Mouse (Mus musculus): ENCODE data around the gene Amh. TPM values are rescaled to one million over a fixed set of nuclear protein-coding genes. Genes with fewer than 3 reads are reported as not detected.
A peak's percentile ranks its signal among the peaks of the same experiment; 100 is the strongest.

Gene Amh
- polyA plus RNA-seq, 1 experiment = not detected

GRCm38 (mm10) chr10:80796307-80796848 is 8.7 kb upstream of the Amh start:
- Histone ChIP-seq H3K27ac (replicated peaks; ENCODE audit: low read depth, low read length) (no peak overlapping the region), H3K4me1 (ENCODE audit: control insufficient read depth, insufficient read depth, insufficient read length, low read length) (peaks cover 5% of the 10 kb centered on the region; the same call in 1 of the 2 replicates), H3K4me3 (ENCODE audit: insufficient read depth, low read depth, low read length) (peak overlapping the region; percentile 90; the same call in 1 of the 2 replicates)

- peak overlapping the region; percentile 99 for H3K27ac ChIP-seq (replicated peaks; ENCODE audit: low read depth, low read length)
- peak overlapping the region; percentile 90 for H3K4me3 ChIP-seq (ENCODE audit: insufficient read depth, low read depth, low read length)
- H3K4me1 ChIP-seq (ENCODE audit: control insufficient read depth, insufficient read depth, insufficient read length, low read length) = peaks cover 5% of the 10 kb centered on the region; the same call in 1 of the 2 replicates
Observed at GRCm38 (mm10) chr10:80797186-80798149, 7.6 kb upstream of the Amh start.

- Histone ChIP-seq H3K4me1 (ENCODE audit: control insufficient read depth, insufficient read depth, insufficient read length, low read length) (peaks cover 5% of the 10 kb centered on the region; the same call in 1 of the 2 replicates), H3K4me3 (ENCODE audit: insufficient read depth, low read depth, low read length) (peak within 1 kb of the TSS; percentile 90), H3K27ac (replicated peaks; ENCODE audit: low read depth, low read length) (peak within 1 kb of the TSS; percentile 99)
Observed at GRCm38 (mm10) chr10:80798150-80799006, 6.7 kb upstream of the Amh start, which contains the start of the genes Sf3a2 and Plekhj1. Sf3a2 (plus strand) TSS chr10:80798198. Plekhj1 (minus strand) TSS chr10:80798626.

- Histone ChIP-seq H3K4me3 (ENCODE audit: insufficient read depth, low read depth, low read length) (peak overlapping the region; percentile 77), H3K4me1 (ENCODE audit: control insufficient read depth, insufficient read depth, insufficient read length, low read length) (peaks cover 5% of the 10 kb centered on the region; the same call in 1 of the 2 replicates), H3K27ac (replicated peaks; ENCODE audit: low read depth, low read length) (peak overlapping the region; percentile 78)
Observed at GRCm38 (mm10) chr10:80799070-80799566, 5.9 kb upstream of the Amh start.

- Histone ChIP-seq H3K4me1 (ENCODE audit: control insufficient read depth, insufficient read depth, insufficient read length, low read length) (no peaks in the 10 kb centered on the region; the same call in 1 of the 2 replicates), H3K27ac (replicated peaks; ENCODE audit: low read depth, low read length) (no peak overlapping the region), H3K4me3 (ENCODE audit: insufficient read depth, low read depth, low read length) (no peak overlapping the region)
Observed at GRCm38 (mm10) chr10:80802204-80802912, 2.7 kb upstream of the Amh start.

- Histone ChIP-seq H3K4me1 (ENCODE audit: control insufficient read depth, insufficient read depth, insufficient read length, low read length) (no peaks in the 10 kb centered on the region; the same call in 1 of the 2 replicates), H3K27ac (replicated peaks; ENCODE audit: low read depth, low read length) (no peak overlapping the region), H3K4me3 (ENCODE audit: insufficient read depth, low read depth, low read length) (no peak overlapping the region)
Observed at GRCm38 (mm10) chr10:80802996-80803395, 2.0 kb upstream of the Amh start.

- no peak overlapping the region for H3K4me3 ChIP-seq (ENCODE audit: insufficient read depth, low read depth, low read length)
- no peaks in the 10 kb centered on the region; the same call in 1 of the 2 replicates for H3K4me1 ChIP-seq (ENCODE audit: control insufficient read depth, insufficient read depth, insufficient read length, low read length)
- H3K27ac ChIP-seq (replicated peaks; ENCODE audit: low read depth, low read length) = no peak overlapping the region
Observed at GRCm38 (mm10) chr10:80804340-80804739, 703 bp upstream of the Amh start.

GRCm38 (mm10) chr10:80805322-80805721 is 279 bp downstream of the Amh start:
- Histone ChIP-seq H3K27ac (replicated peaks; ENCODE audit: low read depth, low read length) (no peak overlapping the region), H3K4me3 (ENCODE audit: insufficient read depth, low read depth, low read length) (no peak overlapping the region), H3K4me1 (ENCODE audit: control insufficient read depth, insufficient read depth, insufficient read length, low read length) (no peaks in the 10 kb centered on the region; the same call in 1 of the 2 replicates)

- Histone ChIP-seq H3K27ac (replicated peaks; ENCODE audit: low read depth, low read length) (no peak overlapping the region), H3K4me1 (ENCODE audit: control insufficient read depth, insufficient read depth, insufficient read length, low read length) (no peaks in the 10 kb centered on the region; the same call in 1 of the 2 replicates), H3K4me3 (ENCODE audit: insufficient read depth, low read depth, low read length) (no peak overlapping the region)
Observed at GRCm38 (mm10) chr10:80805925-80806324, 882 bp downstream of the Amh start.

GRCm38 (mm10) chr10:80806341-80807056 is 1.5 kb downstream of the Amh start:
- no peak overlapping the region for H3K27ac ChIP-seq (replicated peaks; ENCODE audit: low read depth, low read length)

GRCm38 (mm10) chr10:80807057-80807627 is 2.1 kb downstream of the Amh start:
- H3K4me3 ChIP-seq (ENCODE audit: insufficient read depth, low read depth, low read length) = peak overlapping the region; percentile 46
- no peaks in the 10 kb centered on the region; the same call in 1 of the 2 replicates for H3K4me1 ChIP-seq (ENCODE audit: control insufficient read depth, insufficient read depth, insufficient read length, low read length)
- H3K27ac ChIP-seq (replicated peaks; ENCODE audit: low read depth, low read length) = no peak overlapping the region

More at GRCm38 (mm10) chr10:80806341-80807056, 1.5 kb downstream of the Amh start:
- Histone ChIP-seq H3K4me3 (ENCODE audit: insufficient read depth, low read depth, low read length) (peak overlapping the region; percentile 46), H3K4me1 (ENCODE audit: control insufficient read depth, insufficient read depth, insufficient read length, low read length) (no peaks in the 10 kb centered on the region; the same call in 1 of the 2 replicates)

GRCm38 (mm10) chr10:80808099-80808984 is 3.3 kb downstream of the Amh start:
- Histone ChIP-seq H3K4me1 (ENCODE audit: control insufficient read depth, insufficient read depth, insufficient read length, low read length) (no peaks in the 10 kb centered on the region; the same call in 1 of the 2 replicates), H3K27ac (replicated peaks; ENCODE audit: low read depth, low read length) (no peak overlapping the region), H3K4me3 (ENCODE audit: insufficient read depth, low read depth, low read length) (peak overlapping the region; percentile 13; the same call in 1 of the 2 replicates)
